Mouse (Mus musculus): ENCODE measurements around the gene Tmem263.

The Tmem263 gene

DNA sequence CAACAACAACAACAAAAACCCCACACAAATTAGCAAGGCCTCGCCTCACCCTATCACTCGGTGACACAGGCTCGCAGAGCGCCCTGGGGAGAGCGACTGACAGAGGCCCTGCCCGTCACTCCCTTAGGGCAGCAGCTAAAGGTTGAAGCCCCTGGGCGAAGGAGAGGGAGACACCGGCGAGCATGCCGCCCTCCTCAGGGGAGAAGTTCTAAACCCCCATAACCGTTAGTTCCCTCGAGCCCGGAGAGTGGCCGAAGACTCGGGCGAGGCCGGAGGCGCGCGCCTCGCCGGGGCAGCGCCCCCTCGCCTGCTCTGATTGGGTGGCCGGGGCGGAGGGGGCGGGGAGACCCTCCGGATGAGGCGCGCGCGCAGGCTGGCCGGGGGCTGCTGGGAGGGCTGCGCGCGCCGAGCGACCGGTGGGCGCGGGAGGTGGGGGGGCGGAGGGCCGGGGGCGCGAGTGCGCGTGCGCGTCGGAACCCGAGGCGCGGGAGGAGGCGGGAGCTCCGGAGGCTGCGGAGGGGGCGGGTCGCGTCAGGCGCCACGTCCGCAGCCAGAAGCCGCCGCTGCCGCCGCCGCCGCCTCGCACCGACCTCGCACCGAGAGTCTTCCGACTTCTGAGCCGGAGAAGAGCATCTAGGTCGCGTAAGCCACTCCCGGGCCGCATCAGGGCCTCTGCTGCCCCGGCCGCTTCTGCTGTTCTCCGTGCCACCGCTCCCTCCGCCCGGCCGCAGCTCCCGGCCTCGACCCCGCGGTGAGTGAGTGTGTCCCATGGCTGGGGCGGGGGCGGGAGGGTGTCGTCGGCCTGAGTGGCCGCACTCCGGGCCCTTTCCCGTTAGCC, at the start of gene Tmem263, which contains the start of gene Fhl4:
Gene Tmem263 (plus strand): TSS at position 381 of the 838 bp plus-strand sequence.
Gene Fhl4 (minus strand): TSS at position 249 of the 838 bp plus-strand sequence.
- DNase-seq (ENCODE audit: low spot score in 2 of 2) = peak; percentile 49 to 59

DNA sequence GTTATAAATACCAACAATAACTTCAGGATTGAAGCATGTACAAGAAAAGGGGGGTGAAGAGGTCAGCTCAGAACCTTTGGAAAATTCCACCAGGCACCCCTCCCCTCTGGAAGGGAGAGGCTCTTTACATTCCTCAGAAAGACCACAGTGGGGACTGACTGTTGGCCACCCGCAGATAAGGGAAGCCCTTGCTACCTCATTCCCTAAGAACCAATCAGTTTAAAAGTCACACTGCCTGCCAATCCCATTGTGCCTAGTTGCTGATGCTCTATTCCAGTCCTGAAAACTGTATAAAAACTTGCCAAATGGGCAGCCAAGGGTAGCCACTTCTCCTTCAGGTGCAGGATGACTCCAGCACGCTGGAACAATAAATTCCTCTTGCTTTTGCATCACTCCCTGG, 47.6 kb upstream of the Tmem263 start:
- no peak for DNase-seq (ENCODE audit: low spot score in 2 of 2)

DNA sequence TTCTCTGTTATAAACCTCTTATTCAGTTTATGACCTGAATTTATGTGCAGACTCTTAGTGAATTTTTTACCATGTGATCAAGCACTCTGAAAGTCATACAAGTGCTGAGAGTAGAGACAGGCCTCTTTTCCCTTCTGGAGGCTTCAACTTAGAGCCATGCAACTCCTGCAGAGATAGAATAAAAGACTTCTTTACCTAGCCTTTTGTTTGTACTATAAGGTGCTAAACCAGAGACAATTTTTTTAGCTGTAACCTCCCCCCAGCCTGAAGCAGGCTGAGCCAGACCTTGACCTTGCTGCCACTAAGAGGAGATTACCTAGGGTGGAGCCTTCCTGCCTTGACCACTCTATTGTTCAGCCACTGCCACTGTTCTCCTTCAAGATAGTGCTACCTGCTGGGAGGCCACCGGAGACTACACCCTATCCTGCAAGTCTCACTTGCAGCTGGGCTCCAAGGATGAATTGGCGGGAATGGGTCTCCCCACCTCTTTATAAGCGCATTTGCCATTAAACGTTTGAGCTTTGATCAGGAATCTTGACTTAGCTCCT, 30.7 kb upstream of the Tmem263 start:
- no peak for DNase-seq (ENCODE audit: low spot score in 2 of 2)

DNA sequence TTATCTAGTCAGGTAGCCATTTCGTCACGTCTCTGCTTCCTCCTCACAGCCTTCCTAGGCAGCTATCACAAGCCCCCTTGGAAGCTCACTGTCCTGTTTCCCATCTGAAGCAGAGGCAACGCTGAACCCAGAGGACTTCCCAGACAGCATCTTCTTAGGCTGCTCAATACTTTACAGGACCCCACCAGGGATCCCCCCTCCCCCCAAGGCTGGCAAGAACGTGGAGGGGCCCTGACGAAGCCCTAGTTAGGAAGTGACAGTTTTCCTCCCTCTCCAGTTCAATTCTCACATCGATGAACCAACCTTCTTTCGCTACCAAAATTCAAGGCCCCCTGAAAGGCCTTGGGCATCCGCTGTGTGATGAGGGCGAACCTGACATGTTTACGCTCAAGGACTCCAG, 586 bp upstream of the Tmem263 start:
- no peak for DNase-seq (ENCODE audit: low spot score in 2 of 2)

DNA sequence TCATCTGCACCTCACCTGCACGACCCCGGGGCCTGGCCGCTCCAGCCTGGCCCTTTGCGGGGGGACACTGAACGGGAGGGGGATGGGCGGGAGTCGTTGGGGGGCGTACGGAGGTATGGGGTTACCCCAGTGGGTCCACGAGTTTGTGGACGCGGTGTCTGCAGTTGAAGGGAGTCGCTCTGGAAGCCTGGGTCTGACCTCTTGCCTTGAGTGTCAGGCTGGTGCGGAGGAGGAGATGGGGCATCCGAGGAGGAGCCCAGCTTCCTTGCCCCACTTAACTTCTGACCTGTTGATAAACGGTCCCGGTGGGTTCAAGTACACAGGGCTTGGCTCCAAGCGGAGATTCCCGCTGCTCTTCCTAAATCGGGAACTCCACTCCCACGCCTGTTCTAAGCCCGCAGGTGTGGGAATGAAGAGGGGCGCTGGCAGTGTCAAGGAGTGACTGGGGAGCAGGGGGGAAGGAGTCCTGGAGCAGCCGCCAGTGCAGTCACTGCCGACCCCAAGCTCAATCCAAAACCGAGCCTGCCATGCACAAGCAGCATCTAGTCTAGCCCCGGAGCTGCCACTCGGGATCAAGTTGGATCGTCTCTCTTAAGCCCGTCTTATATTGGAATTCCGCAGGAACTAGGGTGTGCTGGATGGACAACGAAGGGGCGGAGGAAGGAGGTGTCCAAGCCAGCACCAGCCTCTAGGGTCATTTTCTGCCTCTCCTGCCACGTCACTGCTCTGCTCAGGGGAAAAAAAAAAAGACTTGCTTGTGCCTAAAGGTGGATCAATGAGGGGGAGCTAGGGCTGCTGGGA, 858 bp downstream of the Tmem263 start:
- DNase-seq (ENCODE audit: low spot score in 2 of 2) = peak; percentile 39 to 41

DNA sequence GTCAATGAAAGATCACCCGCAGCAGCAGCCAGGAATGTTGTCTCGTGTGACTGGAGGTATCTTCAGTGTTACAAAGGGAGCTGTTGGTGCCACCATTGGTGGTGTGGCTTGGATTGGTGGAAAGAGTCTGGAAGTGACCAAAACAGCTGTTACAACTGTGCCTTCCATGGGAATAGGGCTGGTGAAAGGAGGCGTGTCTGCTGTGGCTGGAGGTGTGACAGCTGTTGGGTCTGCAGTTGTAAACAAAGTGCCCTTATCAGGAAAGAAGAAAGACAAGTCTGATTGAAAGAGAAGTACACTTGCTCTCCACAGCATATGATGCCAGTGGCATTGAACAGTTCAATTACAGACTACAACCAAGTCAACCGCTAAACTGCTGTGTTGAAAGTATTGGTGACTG, 12.0 kb downstream of the Tmem263 start:
- DNase-seq (ENCODE audit: low spot score in 2 of 2) = no peak

DNA sequence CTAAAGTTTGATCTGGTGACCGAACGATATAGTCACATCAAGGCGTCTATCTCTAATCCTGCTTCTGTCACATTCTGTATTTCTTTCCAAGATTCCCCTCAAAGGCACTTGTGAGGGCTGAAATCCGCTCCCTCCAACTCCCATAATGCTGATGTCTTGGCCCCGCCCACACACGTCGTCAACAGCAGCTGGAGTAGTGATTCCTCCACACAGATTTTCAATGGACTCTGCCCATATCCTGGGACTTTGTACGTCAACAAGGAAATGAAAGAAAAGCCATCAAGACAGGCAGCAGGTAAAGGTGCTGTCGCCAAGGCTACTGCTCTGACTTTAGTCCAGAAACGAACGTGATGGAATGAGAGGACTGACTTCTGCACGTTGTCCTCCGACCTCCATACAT, 22.8 kb downstream of the Tmem263 start:
- no peak for DNase-seq (ENCODE audit: low spot score in 2 of 2)

DNA sequence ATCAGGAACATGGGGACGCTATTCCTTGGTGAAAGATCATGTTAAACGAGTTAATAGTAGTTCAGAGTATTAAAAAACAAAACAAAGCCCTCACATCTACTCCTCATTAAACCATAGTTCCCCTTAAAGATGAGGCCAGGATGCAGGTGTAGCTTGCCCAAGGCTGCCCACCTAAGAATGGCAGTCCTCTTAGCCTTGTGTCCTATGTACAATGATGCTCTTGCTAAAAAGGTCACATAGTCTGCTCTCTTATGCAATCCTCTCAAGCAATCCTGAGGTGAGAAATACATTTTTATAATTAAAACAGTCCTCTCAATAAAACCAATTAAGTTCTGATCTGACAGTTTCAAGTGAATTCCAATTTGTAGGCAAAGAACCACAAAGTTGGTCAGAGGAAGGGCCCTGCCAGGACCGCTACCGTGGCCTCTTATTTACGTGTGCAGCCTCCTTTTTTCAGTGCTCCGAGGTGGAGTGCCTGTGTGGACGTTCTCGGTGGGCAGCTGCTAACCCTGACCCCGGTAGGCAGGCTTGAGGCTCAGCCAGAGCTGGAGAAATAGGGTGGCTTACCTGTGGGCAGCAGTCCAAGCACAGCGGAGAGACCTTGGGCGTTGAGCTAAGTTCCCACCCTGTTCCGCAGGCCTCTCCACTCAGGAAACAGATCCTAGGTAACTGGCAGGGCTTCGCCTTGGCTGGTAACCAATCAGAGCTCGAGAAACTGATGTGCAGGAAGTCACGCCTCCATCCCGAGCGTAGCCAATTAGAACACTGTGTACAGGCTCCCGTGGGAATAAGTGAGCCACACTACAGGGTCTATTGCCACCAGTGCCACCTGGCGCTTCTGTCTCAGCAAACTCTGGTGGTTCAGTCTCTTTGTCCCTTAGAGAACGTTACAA, 25.2 kb downstream of the Tmem263 start, which contains the start of gene Mterf2:
Gene Mterf2 (minus strand): TSS at position 633 of the 893 bp plus-strand sequence.
- DNase-seq (ENCODE audit: low spot score in 2 of 2) = peak; percentile 96 to 98

DNA sequence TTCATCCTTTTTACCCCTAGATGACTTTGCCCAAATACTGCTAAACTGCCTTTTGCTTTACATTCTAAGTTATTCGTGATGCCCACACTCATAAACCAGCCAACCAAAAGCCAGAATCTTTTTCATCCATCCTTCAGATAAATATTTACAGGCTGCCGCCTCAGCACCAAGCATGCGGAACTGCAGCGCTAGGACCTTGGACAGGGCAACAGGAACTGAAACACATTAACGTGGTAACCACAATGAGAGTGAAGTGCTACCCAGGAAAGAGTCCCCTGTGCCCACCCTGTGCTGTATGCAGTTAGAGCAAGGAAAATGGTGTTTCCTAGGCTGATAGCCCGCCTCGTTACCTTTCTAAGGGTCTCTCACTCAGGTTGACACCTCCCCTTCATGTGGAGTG, 26.0 kb downstream of the Tmem263 start:
- no peak for DNase-seq (ENCODE audit: low spot score in 2 of 2)

DNA sequence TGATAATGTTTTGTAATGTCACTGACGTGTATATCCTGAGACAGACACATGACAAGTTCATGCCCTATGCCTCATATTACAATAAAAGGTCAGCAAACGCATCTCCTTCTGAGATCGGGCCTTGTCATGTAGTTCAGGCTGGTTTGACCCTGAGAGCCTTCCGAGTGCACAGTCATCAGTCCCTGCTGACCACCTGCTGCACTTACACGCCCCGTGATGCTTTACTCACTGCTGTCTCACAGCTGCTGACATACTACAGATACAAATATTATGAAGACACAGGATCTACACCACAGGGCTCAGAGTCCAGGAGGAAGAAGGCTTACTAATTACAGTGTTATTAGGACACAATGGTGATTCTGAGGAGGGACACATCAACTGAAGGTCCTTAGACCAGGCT, 34.1 kb downstream of the Tmem263 start:
- DNase-seq (ENCODE audit: low spot score in 2 of 2) = no peak

DNA sequence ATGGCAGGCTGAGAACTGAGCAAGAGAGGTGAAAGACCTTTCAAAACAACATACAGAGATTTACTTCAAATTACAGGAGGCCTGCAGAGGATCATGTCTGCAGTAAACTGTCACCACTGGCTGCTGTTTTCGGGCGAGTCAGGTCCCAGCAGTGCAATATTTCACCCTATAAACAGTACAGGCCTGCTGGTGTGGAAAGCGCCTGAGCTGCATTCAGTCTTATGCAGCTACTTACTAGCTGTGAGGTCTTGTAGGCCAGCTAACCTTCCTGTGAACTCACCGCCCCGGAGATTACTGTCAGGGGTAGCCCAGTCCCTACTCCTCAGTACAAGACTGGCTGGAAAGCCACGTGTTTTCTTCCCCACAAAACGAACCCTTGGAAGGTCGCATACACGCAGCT, 39.0 kb downstream of the Tmem263 start:
- no peak for DNase-seq (ENCODE audit: low spot score in 2 of 2)

DNA sequence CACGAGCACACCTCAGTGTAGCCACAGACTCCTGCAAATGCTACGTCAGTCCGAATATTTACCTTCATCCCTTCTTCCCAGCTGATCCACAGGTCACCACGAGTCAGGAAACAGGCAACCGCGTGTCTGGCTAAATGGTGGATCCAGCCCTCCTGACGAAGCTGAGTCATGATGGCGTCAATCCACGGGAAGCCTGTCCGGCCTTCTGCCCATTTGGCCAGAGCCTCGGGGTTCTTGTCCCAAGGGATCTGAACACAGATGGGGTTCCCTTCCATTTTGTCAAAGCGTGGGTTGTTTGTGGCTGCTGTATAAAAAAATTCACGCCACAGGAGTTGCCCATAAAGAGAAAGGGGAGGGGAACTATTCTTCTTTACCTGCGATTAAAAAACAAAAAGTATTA, 43.9 kb downstream of the Tmem263 start:
- DNase-seq (ENCODE audit: low spot score in 2 of 2) = no peak

DNA sequence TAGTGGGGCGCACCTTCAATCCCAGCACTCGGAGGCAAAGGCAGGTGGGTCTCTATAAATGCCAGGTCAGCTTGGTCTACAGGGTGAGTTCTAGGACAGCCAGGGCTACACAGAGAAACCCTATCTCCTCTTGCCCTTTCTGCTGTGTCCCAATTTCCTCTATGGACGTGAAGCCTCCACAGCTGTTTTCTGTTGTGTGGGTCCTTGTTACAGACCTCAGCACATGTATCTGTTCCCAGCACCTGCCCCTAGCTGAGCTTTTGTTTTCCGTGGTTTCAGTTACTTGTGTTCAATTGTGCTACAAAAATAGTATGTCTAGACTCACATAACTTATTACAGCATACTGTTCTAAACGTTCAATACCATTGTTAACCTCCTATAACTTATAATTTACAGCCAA, 46.8 kb downstream of the Tmem263 start:
- no peak for DNase-seq (ENCODE audit: low spot score in 2 of 2)

DNA sequence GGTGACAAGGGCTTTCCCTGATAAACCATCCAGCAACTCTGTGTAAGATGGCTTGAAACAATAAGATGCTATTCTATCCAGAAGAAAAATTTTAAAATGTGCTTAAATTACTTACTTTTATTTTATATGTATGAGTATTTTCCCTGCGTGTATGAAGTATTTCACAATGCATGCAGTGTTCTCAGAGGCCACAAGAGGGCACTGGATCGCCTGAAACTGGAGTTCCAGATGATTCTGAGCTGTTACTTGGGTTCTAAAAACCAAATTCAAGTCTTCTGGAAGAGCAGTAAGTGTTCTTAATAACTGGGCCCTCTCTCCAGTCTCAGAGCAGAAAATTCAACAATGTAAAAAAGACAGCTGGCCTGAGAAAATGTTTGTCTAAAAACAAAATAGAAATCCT, 51.8 kb downstream of the Tmem263 start:
- peak; percentile 77 to 79 for DNase-seq (ENCODE audit: low spot score in 2 of 2)

DNA sequence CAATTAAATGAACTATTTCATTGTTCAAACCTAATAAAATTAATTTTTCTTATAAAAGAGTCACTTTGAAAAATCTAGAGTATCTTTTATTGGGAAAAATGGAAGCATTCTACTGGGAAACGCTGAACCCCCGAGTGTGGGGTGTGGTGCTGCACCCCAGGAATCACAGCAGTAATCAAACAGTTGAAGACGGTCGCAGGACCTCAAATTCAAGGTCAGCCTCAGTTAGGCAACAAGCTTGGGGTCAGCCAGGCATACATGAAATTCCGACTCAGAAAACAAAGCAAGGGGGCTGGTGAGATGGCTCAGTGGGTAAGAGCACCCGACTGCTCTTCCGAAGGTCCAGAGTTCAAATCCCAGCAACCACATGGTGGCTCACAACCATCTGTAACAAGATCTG, 55.0 kb downstream of the Tmem263 start:
- no peak for DNase-seq (ENCODE audit: low spot score in 2 of 2)

DNA sequence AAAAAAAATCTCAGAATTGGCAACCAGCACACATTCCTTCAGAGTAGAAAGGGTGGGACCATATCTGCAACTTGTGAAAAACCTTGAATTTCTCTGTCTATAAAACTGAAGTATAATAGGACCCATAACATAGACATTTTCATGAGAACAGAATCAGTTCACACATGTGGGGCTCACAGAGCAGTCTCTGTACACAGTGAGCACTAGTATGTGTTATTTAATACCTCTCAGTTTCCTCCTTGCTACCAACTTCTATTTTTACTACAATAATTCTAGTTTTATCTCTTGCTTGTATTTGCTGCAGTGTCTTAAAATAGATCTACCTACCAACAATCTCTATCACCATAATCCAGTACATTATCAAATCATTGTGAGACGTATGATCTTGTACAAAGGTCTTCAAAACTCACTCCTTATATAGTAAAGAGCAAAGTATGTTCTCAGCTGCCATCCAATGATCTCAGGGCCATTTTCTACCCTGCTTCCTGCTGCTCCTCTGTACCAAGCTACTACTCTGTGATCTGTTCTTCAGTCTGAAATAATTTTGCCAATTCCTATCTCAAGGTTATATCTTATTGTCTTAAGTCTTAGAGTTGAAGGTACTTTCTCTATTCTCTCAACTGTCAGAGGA, 57.7 kb downstream of the Tmem263 start:
- DNase-seq (ENCODE audit: low spot score in 2 of 2) = no peak

DNA sequence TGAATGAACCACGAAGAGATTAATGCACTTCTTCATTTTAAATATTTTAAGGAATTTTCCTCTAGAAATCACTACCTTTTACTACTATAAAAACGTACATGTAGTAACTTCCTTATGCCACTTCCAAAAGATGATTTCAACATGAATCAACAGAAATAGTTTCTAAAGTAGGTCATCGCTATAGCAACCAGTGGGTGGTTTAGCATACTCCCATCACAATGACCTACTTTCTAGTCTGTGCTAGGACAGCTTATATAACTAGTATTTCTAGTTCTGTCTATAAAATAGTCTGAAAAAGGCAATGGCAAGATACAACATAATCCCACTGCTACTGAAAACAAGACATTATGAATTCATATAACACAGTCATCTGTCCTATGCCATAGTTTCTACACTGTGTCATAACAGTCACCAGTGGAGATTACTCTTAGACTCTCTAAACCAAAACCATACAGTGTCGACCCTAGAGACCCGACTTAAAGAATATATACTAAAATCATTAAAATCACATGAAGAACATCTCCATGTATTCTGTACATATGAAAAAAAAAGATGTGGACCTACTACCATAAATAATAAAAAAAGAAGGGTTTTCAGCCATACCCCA, 59.4 kb downstream of the Tmem263 start:
- no peak for DNase-seq (ENCODE audit: low spot score in 2 of 2)

DNA sequence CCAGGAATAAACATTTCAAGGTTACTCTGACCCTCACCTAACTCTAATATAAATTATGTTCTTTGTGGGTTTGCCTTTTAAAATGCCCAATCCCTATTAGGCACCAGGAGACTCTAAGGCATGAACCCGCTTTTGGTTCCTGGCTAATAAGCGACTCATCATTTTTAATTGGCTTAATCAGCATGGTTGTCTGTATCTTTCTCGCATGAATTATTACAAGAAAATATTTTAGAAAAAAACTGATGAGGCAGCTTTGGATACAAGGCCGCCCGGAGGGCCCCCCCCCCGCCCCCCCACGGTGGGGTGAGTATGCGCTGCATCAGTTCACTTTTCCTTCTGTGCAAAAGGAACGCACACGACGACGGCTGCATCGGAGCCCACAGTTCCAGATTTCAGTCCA, 62.4 kb downstream of the Tmem263 start:
- no peak for DNase-seq (ENCODE audit: low spot score in 2 of 2)

DNA sequence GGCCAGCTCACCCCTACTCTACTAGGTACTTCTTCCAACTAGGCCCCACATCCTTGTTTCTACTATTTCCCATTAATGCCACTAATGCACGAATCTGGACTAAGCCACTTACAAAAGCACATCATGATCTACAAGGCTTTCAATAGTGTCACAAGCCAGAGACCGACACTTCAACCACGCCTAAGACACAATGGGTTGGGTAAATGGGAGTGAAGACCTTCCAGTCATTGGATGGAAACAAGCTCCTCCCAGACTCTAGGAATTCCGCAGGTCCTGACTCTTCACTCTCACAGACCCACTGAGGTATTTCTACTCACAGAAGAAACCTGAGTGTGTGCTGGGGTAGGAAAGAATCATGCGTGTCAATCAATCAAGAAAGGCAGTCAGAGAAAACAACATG, 62.9 kb downstream of the Tmem263 start:
- no peak for DNase-seq (ENCODE audit: low spot score in 2 of 2)
